Mouse (Mus musculus) embryo, embryonic 9.5 days (tissue): ENCODE results near the gene Lsm2.
A peak's percentile ranks its signal among the peaks of the same experiment; 100 is the strongest.

Experiments
- DNase-seq: peaks from one replicate; pipeline ENCODE4 v3.0.0-alpha.2; 2017; ENCODE audit errors: extremely low spot score

Lsm2 gene

DNA sequence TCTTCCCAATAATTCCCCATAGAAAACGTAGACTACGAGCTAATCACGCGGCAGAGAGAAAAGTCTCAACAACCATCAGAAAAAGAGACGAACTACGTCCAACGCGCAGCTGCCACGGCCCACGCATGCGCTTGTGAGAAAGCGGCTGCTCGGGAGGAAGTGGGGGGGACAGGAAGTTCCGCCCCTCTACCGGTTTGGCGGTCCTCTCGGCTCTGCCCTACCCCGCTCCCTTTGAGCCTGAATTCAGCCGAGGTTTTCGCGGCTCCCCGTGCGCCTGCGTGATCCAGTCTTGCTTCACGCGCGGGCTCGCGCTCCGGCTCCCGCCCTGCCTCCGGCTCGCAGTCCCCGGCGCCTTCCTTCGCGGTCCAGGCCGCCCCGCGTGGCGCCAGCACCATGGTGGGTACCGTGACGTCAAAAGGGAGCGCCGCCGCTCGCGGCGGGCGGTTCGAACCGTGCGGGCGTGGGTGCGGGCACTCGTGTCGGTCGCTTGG, at the start of gene Lsm2:
TSS of gene Lsm2 (plus strand) at position 173 of the 491 bp plus-strand sequence.
- peak; percentile 92 for DNase-seq

DNA sequence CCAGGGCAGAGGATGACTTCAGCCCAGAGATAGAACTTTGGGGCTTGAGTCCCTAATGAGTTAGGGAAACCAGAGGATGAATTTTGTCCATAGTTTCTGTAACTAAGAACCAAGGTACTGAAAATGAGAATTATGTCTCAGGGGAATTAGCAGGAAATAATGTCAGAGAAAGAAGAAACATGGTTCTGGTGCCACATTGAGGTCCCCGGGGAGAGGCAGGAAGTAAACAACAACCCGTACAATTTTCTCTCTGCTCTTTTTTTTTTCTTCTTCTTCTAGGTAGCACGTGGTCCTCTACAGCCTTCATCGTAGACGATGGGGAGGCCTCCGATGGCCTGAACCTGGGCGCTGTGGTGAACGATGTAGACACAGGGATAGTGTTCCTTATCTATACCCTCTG, 49.4 kb upstream of the Lsm2 start:
- DNase-seq: no peak

DNA sequence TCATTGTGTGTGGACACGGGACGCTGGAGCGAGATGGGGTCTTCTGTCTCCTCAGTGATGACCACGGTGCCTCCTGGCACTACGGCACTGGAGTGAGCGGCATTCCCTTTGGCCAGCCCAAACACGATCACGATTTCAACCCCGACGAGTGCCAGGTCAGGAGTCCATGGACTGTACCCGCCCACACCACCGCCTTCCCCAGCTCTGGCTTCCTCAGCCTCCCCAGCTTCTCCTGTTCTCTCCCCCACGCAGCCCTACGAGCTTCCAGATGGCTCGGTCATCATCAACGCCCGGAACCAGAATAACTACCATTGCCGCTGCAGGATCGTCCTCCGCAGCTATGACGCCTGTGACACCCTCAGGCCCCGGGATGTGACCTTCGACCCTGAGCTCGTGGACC, 47.6 kb upstream of the Lsm2 start:
- DNase-seq: no peak

DNA sequence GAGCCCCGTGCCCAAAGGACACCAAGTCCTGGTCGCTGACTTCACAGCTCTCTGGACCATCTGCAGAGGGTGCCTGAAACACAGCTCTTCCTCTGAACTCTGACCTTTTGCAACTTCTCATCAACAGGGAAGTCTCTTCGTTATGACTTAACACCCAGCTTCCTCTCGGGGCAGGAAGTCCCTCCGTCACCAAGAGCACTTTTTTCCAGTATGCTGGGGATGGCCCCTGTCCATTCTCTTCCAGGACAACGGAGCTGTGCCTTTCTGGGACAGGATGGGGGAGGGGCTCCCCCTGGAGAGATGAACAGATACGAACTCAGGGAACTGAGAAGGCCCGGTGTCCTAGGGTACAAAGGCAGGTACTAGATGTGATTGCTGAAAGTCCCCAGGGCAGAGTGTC, 46.8 kb upstream of the Lsm2 start:
- DNase-seq: no peak

DNA sequence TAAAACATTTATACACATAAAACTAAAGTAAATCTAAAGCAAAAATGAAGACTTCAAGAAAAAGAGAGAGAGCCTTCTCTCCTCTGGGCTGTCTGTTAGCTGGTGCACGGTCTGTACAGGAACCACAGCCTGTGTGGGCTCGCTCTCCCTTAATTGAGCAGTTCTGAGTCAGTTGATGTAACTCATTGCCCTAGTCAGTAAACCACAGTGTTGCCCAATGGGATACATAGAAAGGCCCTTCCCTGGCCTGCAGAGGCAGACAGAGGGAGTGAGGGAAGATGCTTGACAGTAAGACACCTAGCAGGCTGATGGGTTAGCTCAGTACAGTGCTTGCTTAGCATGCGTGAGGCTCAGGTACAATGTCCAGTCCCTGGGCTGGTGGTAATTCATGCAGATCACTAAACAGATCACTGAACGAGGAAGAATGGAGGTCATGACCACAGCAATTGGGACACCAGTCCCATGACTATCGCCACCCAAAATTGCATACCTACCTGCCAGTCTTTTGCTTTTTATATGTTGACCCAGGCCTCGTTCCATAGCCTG, 43.6 kb upstream of the Lsm2 start:
- no peak for DNase-seq

DNA sequence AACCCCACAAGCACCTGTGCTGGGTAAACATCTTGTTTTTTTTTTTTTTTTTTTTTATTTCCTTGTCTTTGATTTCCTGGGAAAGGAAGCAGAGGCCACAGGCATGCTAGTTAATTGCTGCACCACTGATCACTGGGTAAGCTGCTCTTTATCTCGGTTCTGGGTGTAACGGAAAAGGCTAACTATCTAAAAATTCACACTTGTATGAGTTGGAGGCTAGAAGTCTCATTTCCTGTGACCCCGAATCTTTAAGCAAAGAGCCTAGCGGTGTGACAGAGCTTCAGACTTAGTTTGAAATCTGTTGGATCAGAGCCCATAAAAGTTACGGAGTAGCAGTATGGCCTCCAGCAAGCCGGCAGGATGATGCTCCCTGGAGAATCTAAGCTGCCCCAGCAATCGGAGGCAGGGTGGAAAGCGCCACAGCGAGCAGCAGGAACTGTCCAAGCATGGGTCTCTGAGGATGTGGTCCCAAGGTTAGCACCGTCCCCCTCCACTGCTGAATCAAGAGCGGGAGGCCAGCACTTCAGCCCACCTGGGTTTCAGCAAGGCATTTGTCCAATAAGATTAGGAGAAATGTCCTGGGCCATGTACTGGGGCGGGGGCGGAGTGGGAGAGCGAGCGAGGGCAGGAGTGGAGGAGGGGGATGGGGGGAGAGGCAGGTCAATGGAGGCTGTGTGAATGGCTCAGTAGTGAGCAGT, 40.2 kb upstream of the Lsm2 start:
- DNase-seq: peak; percentile 73

DNA sequence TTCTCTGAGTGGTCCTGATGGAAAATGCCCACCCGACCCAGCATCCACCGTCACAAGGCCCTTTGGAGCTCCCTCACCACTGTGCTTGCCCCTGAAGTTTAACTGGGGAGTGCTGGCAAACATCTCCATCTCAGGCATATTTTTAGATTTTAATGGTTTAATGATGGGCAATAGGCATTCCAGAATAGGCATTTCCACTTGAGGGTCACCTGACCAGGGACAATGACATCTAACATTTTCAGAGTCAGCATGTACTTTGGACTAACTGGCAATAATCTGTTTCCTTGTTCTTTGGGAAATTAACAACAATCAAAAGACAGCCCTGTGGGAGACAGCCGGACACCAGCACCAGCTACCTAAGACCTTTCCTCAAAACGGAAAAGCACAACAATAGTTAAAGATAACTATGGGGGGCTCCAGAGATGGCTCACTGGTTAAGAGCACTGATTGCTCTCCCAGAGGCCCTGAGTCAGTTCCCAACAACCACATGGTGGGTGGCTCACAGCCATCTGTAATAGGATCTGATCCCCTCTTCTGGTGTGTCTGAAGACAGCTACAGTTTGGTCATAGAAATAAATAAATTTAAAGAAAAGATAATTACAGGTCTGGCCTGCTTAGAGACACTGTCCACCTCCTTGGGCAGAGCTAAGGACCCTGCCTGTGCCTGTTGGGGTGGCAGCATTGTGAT, 38.4 kb upstream of the Lsm2 start:
- no peak for DNase-seq

DNA sequence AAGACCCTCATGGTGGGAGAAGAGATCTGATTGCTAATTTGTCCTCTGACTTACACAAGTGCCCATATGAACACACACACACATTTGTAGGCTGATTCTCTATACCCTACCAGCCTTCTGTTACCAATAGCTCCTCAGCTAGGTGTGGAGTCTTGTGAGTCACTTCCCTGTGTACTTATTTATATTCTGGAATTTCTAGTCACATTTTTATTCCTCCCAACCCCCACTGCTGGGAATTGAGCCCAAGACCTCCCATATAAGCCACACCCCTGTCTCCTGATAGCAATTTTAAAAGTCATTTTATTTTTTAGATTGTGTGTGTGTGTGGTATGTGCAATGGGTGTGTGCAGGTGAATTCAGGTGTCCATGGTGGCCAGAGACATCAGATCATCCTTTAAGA, 37.3 kb upstream of the Lsm2 start:
- DNase-seq: no peak

DNA sequence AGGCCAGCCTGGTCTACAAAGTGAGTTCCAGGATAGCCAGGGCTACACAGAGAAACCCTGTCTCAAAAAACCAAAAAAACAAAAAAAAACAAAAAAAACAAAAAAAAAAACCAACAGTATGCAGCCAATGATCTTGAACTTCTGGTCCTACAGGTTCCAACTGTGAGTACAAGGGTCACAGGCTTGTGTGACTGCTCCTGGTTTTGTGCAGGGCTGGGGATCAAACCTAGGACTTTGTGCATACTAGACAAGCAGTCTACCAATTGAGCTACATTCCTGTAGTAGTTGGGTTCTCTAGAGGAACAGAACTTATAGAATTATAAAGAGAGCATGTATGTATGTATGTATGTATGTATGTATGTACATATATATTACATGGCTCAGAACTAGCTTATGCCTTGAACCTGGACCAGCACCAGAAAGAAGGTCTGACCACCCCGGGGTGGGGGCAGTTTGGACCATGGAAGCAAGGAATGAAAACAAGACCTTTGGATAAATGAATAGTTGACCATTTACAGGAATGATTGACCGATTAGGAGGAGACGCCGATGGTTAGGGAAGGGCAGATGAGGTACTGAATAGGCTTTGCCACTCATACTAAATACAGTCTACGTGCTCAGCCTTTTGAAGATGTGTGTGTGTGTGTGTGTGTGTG, 35.0 kb upstream of the Lsm2 start:
- no peak for DNase-seq

DNA sequence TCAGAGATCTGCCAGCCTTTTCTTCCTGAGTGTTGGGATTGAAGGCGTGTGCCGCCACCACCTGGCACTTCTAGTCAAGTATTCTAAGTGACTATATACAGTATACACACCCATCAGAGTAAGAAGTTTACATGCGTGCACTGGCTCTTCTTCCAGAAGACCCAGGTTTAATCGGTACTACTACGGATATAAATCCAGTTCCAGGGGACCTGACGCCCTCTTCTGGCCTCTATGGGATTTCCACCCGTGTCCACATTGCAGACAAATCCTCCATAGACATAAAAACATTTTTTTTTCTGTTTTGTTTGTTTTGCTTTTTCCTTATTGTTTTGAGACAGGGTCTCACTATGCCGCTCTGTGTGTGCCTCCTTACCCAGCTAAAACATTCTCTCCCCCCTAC, 34.1 kb upstream of the Lsm2 start:
- peak; percentile 20 for DNase-seq

DNA sequence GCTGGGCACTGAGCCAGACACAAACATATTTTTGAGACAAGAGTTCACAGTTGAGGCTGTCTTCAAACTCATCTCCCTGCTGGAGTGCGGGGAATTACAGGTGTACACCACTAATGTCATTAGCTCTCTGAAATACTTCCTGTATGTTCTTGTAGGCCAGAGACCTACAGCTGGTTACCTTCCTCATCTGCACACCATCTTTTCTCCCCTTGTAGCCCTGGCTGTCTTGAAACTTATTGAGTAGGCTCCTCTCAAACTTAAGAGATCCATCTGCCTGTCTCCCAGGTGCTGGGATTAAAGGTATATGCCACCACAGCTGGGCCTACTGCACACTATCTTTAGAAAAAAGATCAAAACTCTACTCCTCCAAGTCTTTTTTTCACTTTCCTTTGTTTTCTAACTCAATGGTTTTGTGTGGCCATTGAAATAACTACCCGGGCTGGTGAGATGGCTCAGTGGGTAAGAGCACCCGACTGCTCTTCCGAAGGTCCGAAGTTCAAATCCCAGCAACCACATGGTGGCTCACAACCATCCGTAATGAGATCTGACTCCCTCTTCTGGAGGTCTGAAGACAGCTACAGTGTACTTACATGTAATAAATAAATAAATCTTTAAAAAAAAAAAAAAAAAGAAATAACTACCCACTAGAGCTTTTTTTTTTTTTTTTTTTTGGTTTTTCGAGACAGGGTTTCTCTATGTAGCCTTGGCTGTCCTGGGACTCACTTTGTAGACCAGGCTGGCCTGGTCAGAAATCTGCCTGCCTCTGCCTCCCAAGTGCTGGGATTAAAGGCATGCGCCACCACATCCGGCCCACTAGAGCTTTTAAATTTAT, 32.7 kb upstream of the Lsm2 start:
- peak; percentile 50 for DNase-seq

DNA sequence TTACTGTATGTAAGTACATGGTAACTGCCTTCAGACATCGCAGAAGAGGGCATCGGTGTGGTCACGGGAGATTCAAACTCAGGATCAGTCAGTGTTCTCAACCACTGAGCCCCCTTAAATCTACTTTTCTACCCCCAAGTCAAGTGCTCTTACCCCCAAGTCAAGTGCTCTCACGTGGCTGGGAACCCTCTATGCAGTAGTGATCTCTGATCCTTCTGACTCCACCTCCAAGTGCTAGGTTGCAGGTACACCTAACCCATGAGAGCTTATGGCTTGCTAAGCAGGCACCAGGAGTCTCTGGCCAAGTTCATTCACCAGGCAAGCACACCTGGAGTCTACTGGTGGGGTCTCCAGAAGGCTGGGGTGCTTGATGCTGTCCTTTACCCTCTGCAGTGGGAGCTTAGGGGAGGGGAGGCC, 32.1 kb upstream of the Lsm2 start:
- peak; percentile 77 for DNase-seq

DNA sequence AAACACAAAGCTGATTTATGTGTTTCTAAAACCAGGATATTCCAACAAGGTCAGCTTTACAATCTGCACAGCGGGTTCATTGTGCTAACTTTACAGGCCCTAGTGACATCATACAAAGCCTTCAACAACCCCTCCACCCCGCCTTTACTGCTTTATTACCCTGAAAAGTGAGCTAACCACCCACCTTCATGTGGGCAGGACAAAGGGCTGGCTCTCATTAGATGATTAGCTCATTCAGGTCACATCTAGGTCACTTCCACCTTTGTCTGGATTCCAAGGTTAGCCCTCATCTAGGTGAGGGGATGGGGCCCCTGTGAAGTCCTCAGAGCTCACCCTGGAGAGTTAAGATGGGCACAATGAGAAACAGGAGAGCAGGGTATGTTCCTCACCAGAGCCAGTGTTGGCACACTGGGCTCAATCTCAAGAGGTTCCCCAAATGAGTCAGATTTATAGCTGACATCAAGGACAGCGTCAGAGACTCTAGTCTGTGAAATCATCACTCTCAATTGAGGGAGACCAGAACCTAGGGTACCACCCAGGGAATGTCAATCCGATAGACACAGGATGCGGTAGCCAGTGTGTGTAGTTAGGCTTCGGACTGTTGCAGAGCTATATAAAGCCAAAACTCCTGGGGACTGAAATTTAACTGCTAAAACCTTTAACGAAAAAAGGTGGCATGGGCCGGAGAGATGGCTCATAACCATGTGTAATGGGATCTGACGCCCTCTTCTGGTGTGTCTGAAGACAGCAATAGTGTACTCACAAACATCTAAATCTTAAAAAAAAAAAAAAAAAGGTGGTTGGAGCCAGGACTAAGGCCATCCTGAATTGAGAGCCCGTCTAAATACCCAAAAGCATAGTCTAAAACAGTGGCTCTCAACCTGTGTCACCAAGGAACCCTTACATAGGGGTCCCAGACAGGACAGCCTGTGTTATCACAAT, 30.9 kb upstream of the Lsm2 start:
- DNase-seq: peak; percentile 45

DNA sequence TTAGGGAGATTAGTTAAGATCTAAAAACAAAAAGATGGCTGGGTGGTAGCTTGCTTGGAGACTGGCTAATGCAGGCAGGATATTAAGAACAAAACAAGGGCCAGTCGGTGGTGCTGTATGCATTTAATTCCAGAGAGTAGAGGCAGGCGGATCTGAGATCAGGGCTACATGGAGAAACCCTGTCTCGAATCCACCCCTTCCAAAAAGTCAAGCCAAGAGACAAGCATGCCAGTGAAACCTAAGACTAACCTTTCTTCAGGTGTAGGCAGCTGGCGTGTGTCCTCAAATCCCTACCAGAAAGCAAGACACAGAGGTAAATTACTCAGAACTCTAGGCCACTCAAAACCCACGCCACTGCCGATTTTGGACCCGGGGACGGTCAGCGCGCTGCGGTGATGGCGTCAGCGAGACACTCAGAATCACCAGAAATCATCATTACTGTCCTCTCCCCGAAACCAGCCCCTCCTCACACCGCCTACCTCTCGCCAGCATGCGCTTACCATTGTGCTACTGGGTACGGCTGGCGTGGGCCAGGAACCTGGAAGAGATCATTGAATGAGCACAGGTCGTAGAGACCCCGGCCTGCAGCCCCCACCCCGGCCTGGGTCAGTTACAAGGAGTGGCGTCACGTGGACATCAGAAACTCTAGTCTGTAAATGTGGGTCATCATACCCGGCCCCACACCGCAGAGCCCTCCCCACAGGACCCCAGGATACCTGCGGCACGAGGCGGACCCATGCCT, 29.9 kb upstream of the Lsm2 start:
- DNase-seq: peak; percentile 40

DNA sequence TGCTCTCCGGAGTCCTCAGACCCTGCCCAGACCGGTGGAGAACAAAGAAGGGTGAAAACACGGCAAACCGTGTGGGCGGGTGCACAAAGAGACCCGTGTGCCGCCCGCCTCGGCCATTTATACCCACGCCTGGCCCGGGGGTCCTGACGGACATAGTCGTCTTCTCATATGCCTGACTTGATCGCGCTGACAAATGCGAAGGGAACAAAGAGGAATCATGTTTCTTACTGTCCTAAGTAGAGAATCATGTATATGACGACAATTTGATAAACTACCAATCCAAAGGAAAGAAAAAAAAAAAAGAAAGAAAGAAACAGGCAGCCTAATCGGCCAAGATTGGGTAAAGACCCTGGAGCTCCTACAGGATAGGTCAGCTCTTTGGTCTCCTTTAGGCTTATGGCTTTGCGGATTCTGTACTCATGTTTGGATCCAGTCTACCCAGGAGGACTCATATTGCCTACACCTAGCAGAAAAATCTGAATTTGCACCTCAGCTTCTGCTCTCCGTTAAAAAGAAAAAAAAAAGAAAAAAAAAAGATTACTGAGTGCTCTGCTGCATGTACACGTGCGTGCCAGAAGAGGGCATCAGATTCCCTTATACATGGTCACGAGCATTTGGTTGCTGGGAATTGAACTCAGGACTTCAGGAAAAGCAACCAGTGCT, 29.2 kb upstream of the Lsm2 start:
- DNase-seq: peak; percentile 91

DNA sequence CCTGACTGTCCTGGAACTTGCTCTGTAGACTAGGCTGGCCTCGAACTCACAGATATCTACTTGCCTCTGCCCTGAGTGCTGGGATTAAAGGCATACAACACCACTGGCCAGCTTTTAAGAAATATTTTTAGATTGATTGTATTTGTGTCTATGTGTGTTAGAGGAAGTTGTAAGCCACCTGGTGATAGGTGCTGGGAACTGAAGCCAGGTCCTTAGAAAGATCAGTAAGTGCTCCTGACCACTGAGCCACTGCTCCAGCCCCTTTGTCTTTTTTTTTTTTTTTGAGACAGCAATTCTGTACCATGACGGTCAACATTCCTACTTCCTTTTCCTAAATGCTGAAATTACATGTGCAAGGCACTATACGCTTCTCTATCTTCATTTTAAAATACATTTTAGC, 28.4 kb upstream of the Lsm2 start:
- no peak for DNase-seq

DNA sequence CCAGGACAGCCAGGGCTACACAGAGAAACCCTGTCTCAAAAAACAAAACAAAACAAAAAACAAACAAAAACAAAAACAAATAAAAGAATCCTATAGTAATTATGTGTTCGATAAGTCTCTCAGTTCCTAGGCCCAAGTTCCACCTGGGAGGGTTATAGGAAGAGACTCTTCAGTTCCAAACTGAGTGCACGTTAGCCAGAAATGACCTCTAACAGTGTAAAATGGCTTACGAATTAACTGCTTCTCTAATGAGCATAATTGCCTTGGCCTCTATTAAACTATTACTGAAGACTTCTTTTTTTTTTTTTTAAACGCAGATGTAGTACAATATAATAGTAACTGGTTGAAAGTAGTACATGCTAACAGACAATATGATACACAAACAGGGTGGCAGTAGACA, 27.8 kb upstream of the Lsm2 start:
- DNase-seq: no peak

DNA sequence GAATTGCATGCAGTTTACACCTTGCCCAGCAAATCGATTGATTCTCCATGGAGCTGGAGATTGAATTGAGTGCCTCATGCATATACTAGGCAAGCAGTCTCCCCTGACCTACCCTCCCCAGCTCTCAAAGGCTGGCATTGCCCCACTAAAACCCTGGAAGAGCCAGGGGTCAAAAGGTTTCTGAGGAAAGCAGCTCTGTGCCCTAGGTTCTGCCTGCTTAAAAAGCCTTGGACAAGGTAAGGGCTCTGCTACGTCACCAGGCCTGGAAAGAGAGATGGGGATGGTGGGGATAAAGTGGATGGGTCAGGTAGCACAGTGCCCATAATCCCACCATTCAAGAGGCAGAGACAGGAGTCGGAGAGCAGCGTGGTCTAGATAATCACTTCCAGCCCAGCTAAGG, 26.8 kb upstream of the Lsm2 start:
- DNase-seq: no peak

DNA sequence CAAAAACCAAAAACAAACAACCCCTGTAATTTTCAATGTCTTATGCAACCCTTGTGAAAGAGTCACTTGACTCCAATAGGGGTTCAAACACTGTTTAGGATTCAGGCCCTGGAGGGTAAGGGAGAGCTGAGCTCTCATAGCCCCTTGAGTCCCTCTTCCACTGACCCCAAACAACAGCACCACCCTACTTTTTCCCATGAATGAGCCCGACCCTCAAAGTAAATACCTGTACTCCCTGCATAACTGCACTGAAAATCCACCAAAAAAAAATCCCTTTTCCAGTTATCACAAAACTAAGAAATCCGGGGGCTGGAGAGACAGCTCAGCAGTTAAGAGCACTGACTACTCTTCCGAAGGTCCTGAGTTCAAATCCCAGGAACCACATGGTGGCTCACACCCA, 25.8 kb upstream of the Lsm2 start:
- DNase-seq: no peak
